Mouse (Mus musculus) CH12.LX (cell line): ENCODE results near the gene Acss1. TPM values are rescaled to one million over a fixed set of nuclear protein-coding genes. Genes with fewer than 3 reads are reported as not detected.
A peak's percentile ranks its signal among the peaks of the same experiment; 100 is the strongest.

Experiments used
- DNase-seq: peaks from one replicate; pipeline ENCODE4 v3.0.0-alpha.2; 2013; ENCODE audit errors: extremely low read depth
- H3K27ac ChIP-seq: 2 replicates; pipeline ENCODE4 v1.5.1; 2012; ENCODE audit warnings: low read depth, mild to moderate bottlenecking, control low read depth, moderate library complexity; ENCODE audit not compliant: insufficient read depth
- H3K27me3 ChIP-seq: replicated peaks from 2 replicates; pipeline ENCODE3; 2012; ENCODE audit warnings: inconsistent platforms
- H3K36me3 ChIP-seq, 2 experiments: replicated peaks in 1 of 2; 2 replicates each; pipeline versions ENCODE3 to v1.6.1; 2012; ENCODE audit warnings: inconsistent platforms in 1 of 2, low read length in 1 of 2, mild to moderate bottlenecking in 1 of 2, mixed read lengths in 1 of 2, moderate library complexity in 1 of 2; ENCODE audit not compliant: control insufficient read depth in 1 of 2, insufficient read depth in 1 of 2
- H3K4me1 ChIP-seq, 2 experiments: 2 replicates each; pipeline ENCODE4 v1.6.1; 2012; ENCODE audit warnings: inconsistent platforms in 1 of 2, moderate library complexity in 1 of 2; ENCODE audit not compliant: insufficient read depth in 2 of 2, control insufficient read depth in 1 of 2
- H3K4me2 ChIP-seq: 2 replicates; pipeline ENCODE4 v1.6.1; 2012; ENCODE audit warnings: low read depth, mild to moderate bottlenecking, control low read depth; ENCODE audit not compliant: poor library complexity, insufficient read depth, severe bottlenecking
- H3K4me3 ChIP-seq, 3 experiments: fragments of 150-350 bp in 1 of 3; sonication (generic) in 1 of 3; replicated peaks in 1 of 3; 2 replicates each; pipeline versions ENCODE3 to v1.5.1; 2011 to 2012; ENCODE audit warnings: low read depth in 2 of 3, low read length in 2 of 3, mild to moderate bottlenecking in 2 of 3, moderate library complexity in 2 of 3, control low read depth in 1 of 3, improper control_type of control experiment in 1 of 3, inconsistent platforms in 1 of 3, mixed read lengths in 1 of 3; ENCODE audit not compliant: poor library complexity in 1 of 3
- H3K79me2 ChIP-seq: replicated peaks from 2 replicates; pipeline ENCODE4 v1.6.1; 2012; ENCODE audit warnings: mild to moderate bottlenecking, moderate library complexity; ENCODE audit not compliant: control insufficient read depth, poor library complexity, insufficient read depth, severe bottlenecking; ENCODE audit errors: extremely low read depth
- H3K9ac ChIP-seq: 2 replicates; pipeline ENCODE4 v1.6.1; 2012; ENCODE audit warnings: low read depth, mild to moderate bottlenecking, control low read depth, moderate library complexity; ENCODE audit not compliant: insufficient read depth
- H3K9me3 ChIP-seq: replicated peaks from 2 replicates; pipeline ENCODE3; 2012; ENCODE audit warnings: low read length, inconsistent platforms, mixed read lengths
- BHLHE40 ChIP-seq: IDR thresholded peaks from 2 replicates; pipeline ENCODE4 v1.6.1; 2011; ENCODE audit warnings: mild to moderate bottlenecking, low read depth, low read length, improper control_type of control experiment
- CHD1 ChIP-seq: IDR thresholded peaks from 2 replicates; pipeline ENCODE4 v1.6.1; 2012; ENCODE audit warnings: low read depth, low read length, improper control_type of control experiment, inconsistent platforms
- CHD2 ChIP-seq: IDR thresholded peaks from 2 replicates; pipeline ENCODE4 v1.6.1; 2011; ENCODE audit warnings: low read length, improper control_type of control experiment
- CTCF ChIP-seq, 2 experiments: IDR thresholded peaks in 1 of 2; conservative IDR thresholded peaks in 1 of 2; 2 replicates each; pipeline ENCODE4 v1.5.1; 2011 to 2012; ENCODE audit warnings: low read depth in 2 of 2, low read length in 2 of 2, improper control_type of control experiment in 1 of 2, inconsistent platforms in 1 of 2, mild to moderate bottlenecking in 1 of 2, moderate library complexity in 1 of 2
- E2F4 ChIP-seq: IDR thresholded peaks from 2 replicates; pipeline ENCODE4 v1.6.1; 2011; ENCODE audit warnings: low read depth, low read length, improper control_type of control experiment; ENCODE audit not compliant: insufficient replicate concordance
- ELF1 ChIP-seq: IDR thresholded peaks from 2 replicates; pipeline ENCODE4 v1.6.1; 2014; ENCODE audit warnings: low read depth, mild to moderate bottlenecking, inconsistent platforms, low read length, improper control_type of control experiment
- EP300 ChIP-seq: IDR thresholded peaks from 2 replicates; pipeline ENCODE4 v1.6.1; 2011; ENCODE audit warnings: low read length, improper control_type of control experiment
- ETS1 ChIP-seq: conservative IDR thresholded peaks from 2 replicates; pipeline ENCODE4 v1.6.1; 2012; ENCODE audit warnings: low read depth, mild to moderate bottlenecking, inconsistent platforms, low read length, improper control_type of control experiment, moderate library complexity
- HCFC1 ChIP-seq: IDR thresholded peaks from 2 replicates; pipeline ENCODE4 v1.6.1; 2012; ENCODE audit warnings: low read depth, mild to moderate bottlenecking, inconsistent platforms, low read length, improper control_type of control experiment
- IRF4 ChIP-seq: IDR thresholded peaks from 2 replicates; pipeline ENCODE4 v1.6.1; 2014; ENCODE audit warnings: low read depth, mild to moderate bottlenecking, inconsistent platforms, low read length, improper control_type of control experiment
- JUN ChIP-seq: IDR thresholded peaks from 2 replicates; pipeline ENCODE4 v1.6.1; 2011; ENCODE audit warnings: low read depth, mild to moderate bottlenecking, low read length, improper control_type of control experiment, moderate library complexity; ENCODE audit not compliant: insufficient read depth
- JUND ChIP-seq: conservative IDR thresholded peaks from 2 replicates; pipeline ENCODE4 v1.6.1; 2011; ENCODE audit warnings: low read depth, low read length, improper control_type of control experiment
- KAT2A ChIP-seq: IDR thresholded peaks from 2 replicates; pipeline ENCODE4 v1.6.1; 2012; ENCODE audit warnings: low read length, improper control_type of control experiment, inconsistent platforms; ENCODE audit not compliant: insufficient replicate concordance
- MAFK ChIP-seq: IDR thresholded peaks from 2 replicates; pipeline ENCODE4 v1.6.1; 2011; ENCODE audit warnings: low read length, improper control_type of control experiment; ENCODE audit not compliant: insufficient replicate concordance
- MAX ChIP-seq: IDR thresholded peaks from 2 replicates; pipeline ENCODE4 v1.6.1; 2011; ENCODE audit warnings: low read length, improper control_type of control experiment
- MAZ ChIP-seq: IDR thresholded peaks from 2 replicates; pipeline ENCODE4 v1.6.1; 2012; ENCODE audit warnings: low read depth, mild to moderate bottlenecking, inconsistent platforms, low read length, improper control_type of control experiment, moderate library complexity
- MEF2A ChIP-seq: IDR thresholded peaks from 2 replicates; pipeline ENCODE4 v1.6.1; 2014; ENCODE audit warnings: low read depth, mild to moderate bottlenecking, inconsistent platforms, low read length, improper control_type of control experiment, borderline replicate concordance
- MXI1 ChIP-seq: IDR thresholded peaks from 2 replicates; pipeline ENCODE4 v1.6.1; 2011; ENCODE audit warnings: mild to moderate bottlenecking, low read depth, low read length, improper control_type of control experiment
- NELFE ChIP-seq: IDR thresholded peaks from 2 replicates; pipeline ENCODE4 v1.6.1; 2011; ENCODE audit warnings: low read depth, low read length, improper control_type of control experiment
- PAX5 ChIP-seq: IDR thresholded peaks from 2 replicates; pipeline ENCODE4 v1.6.1; 2012; ENCODE audit warnings: low read length, inconsistent platforms, mixed read lengths
- POLR2A ChIP-seq: IDR thresholded peaks from 2 replicates; pipeline ENCODE4 v1.6.1; 2011; ENCODE audit warnings: low read depth, mild to moderate bottlenecking, improper control_type of control experiment, low read length
- POLR2AphosphoS2 ChIP-seq: IDR thresholded peaks from 2 replicates; pipeline ENCODE4 v1.6.1; 2011; ENCODE audit warnings: low read depth, low read length, improper control_type of control experiment
- RAD21 ChIP-seq: IDR thresholded peaks from 2 replicates; pipeline ENCODE4 v1.6.1; 2011; ENCODE audit warnings: low read depth, mild to moderate bottlenecking, low read length, improper control_type of control experiment, moderate library complexity
- RCOR1 ChIP-seq: conservative IDR thresholded peaks from 2 replicates; pipeline ENCODE4 v1.6.1; 2012; ENCODE audit warnings: low read depth, mild to moderate bottlenecking, inconsistent platforms, low read length, improper control_type of control experiment
- SIN3A ChIP-seq: IDR thresholded peaks from 2 replicates; pipeline ENCODE4 v1.6.1; 2012; ENCODE audit warnings: low read length, improper control_type of control experiment, inconsistent platforms
- SMC3 ChIP-seq: IDR thresholded peaks from 2 replicates; pipeline ENCODE4 v1.6.1; 2011; ENCODE audit warnings: low read depth, low read length, improper control_type of control experiment
- TCF12 ChIP-seq: IDR thresholded peaks from 2 replicates; pipeline ENCODE4 v1.6.1; 2014; ENCODE audit warnings: low read depth, mild to moderate bottlenecking, inconsistent platforms, low read length, improper control_type of control experiment
- UBTF ChIP-seq: IDR thresholded peaks from 2 replicates; pipeline ENCODE4 v1.6.1; 2012; ENCODE audit warnings: low read depth, mild to moderate bottlenecking, inconsistent platforms, low read length, improper control_type of control experiment, moderate library complexity
- USF1 ChIP-seq: IDR thresholded peaks from 2 replicates; pipeline ENCODE4 v1.6.1; 2014; ENCODE audit warnings: low read depth, mild to moderate bottlenecking, inconsistent platforms, low read length, improper control_type of control experiment
- USF2 ChIP-seq: conservative IDR thresholded peaks from 2 replicates; pipeline ENCODE4 v1.6.1; 2011; ENCODE audit warnings: low read depth, low read length, improper control_type of control experiment
- ZC3H11A ChIP-seq: IDR thresholded peaks from 2 replicates; pipeline ENCODE4 v1.6.1; 2012; ENCODE audit warnings: low read depth, mild to moderate bottlenecking, inconsistent platforms, low read length, improper control_type of control experiment
- ZKSCAN1 ChIP-seq: IDR thresholded peaks from 2 replicates; pipeline ENCODE4 v1.6.1; 2012; ENCODE audit warnings: low read depth, inconsistent platforms, low read length, improper control_type of control experiment, borderline replicate concordance
- ZMIZ1 ChIP-seq: IDR thresholded peaks from 2 replicates; pipeline ENCODE4 v1.6.1; 2012; ENCODE audit warnings: low read depth, mild to moderate bottlenecking, inconsistent platforms, low read length, improper control_type of control experiment
- ZNF384 ChIP-seq: IDR thresholded peaks from 2 replicates; pipeline ENCODE4 v1.6.1; 2012; ENCODE audit warnings: low read depth, low read length, improper control_type of control experiment, inconsistent platforms
- dilution Hi-C: fragments of 300-500 bp; cut with MboI; formaldehyde crosslinking; loops from 2 replicates; pipeline ENCODE4 v1.14.3; 2020; ENCODE audit warnings: low sequenced_read_pairs; ENCODE audit not compliant: extremely low pct_unique_long_range_greater_than_20kb, extremely low pct_ligation_motif_present
- in situ Hi-C: fragments of 300-500 bp; cut with MboI; formaldehyde crosslinking; loops from 3 replicates; pipeline ENCODE4 v1.14.3; 2019; ENCODE audit warnings: low sequenced_read_pairs, low pct_ligation_motif_present, low pct_unique_long_range_greater_than_20kb, mixed read lengths
- polyA plus RNA-seq: library from polyadenylated mRNA; unstranded; fragments of >175 nt; gene quantifications from 2 replicates; pipeline ENCODE4 v1.2.1, GENCODE M21; 2012; ENCODE audit warnings: low read depth; ENCODE audit not compliant: insufficient read length
- total RNA-seq, 2 experiments: library from RNA; depleted of rRNA; stranded (reverse); fragments of 300-350 nt in 1 of 2; fragments of >200 nt in 1 of 2; gene quantifications; 2 replicates each; pipeline ENCODE4 v1.2.3; 2012 to 2014

Acss1 gene
- total and polyA plus RNA-seq, 3 experiments: 0.39 to 1.7 (median 0.76) TPM

- 0 out of 2 replicates have a peak overlapping the region, but pooled peaks have one; percentile 2 for H3K27ac ChIP-seq
These were observed 1.1 kb downstream of the Acss1 start for GRCm38 (mm10) chr2:150667065-150667819.

GRCm38 (mm10) chr2:150666723-150667064, 1.6 kb downstream of the Acss1 start:
- in situ Hi-C loops (no loop called here), dilution Hi-C loops (no loop called here)
- H3K4me2 ChIP-seq: peak overlapping the region; percentile 47
- no peaks in the 10 kb centered on the region for H3K36me3 ChIP-seq
- H3K9ac ChIP-seq: no peak overlapping the region
- DNase-seq: no peak
- no peaks in the 10 kb centered on the region for H3K27me3 ChIP-seq
- peaks cover 3% of the 10 kb centered on the region for H3K9me3 ChIP-seq
- peaks cover 7 to 74% of the 10 kb centered on the region in 2 experiments for H3K4me1 ChIP-seq
- H3K27ac ChIP-seq: 0 out of 2 replicates have a peak overlapping the region, but pooled peaks have one; percentile 2
- no peaks in the 10 kb centered on the region for H3K79me2 ChIP-seq
- peak overlapping the region; percentile 10 to 67 (median 28) for H3K4me3 ChIP-seq
- no peak for TF ChIP-seq ZC3H11A
- no peak; the same call in 1 of the 2 replicates for TF ChIP-seq BHLHE40
- no peak for TF ChIP-seq PAX5
- no peak for TF ChIP-seq USF1
- peak; percentile 67 for TF ChIP-seq CHD2
- TF ChIP-seq MEF2A: 0 out of 2 replicates have a peak, but pooled peaks have one; percentile 25
- TF ChIP-seq USF2: no peak
- TF ChIP-seq POLR2AphosphoS2: no peak
- TF ChIP-seq MAFK: 0 out of 2 replicates have a peak, but pooled peaks have one; percentile 16
- TF ChIP-seq CTCF (conservative IDR thresholded peaks at IDR 0.05 in 1 of 2, IDR thresholded peaks at IDR 0.05 in 1 of 2; ENCODE audit: low read depth in 2 of 2, low read length in 2 of 2): no peak
- TF ChIP-seq SMC3: no peak
- TF ChIP-seq JUND: no peak
- no peak for TF ChIP-seq ZMIZ1
- TF ChIP-seq HCFC1: no peak
- TF ChIP-seq UBTF: no peak
- no peak for TF ChIP-seq CHD1
- 0 out of 2 replicates have a peak, but pooled peaks have one; percentile 7 for TF ChIP-seq POLR2A
- no peak for TF ChIP-seq RAD21
- peak; percentile 56 for TF ChIP-seq IRF4
- TF ChIP-seq E2F4: no peak
- TF ChIP-seq KAT2A: no peak
- no peak for TF ChIP-seq ELF1
- TF ChIP-seq RCOR1: no peak; the same call in 1 of the 2 replicates
- no peak for TF ChIP-seq MAX
- no peak; the same call in 1 of the 2 replicates for TF ChIP-seq ETS1
- TF ChIP-seq EP300: peak; percentile 59
- no peak for TF ChIP-seq ZKSCAN1
- no peak for TF ChIP-seq ZNF384

More at GRCm38 (mm10) chr2:150667065-150667819, 1.1 kb downstream of the Acss1 start:
- Histone ChIP-seq H3K27me3 (no peaks in the 10 kb centered on the region), H3K9me3 (peaks cover 3% of the 10 kb centered on the region), H3K9ac (0 out of 2 replicates have a peak overlapping the region, but pooled peaks have one; percentile 30), H3K4me2 (peak overlapping the region; percentile 47), H3K4me1 (peaks cover 7 to 76% of the 10 kb centered on the region in 2 experiments), H3K4me3 (peak overlapping the region; percentile 28 to 67 (median 36)), H3K36me3 (no peaks in the 10 kb centered on the region), H3K79me2 (no peaks in the 10 kb centered on the region)
- dilution Hi-C loops (no loop called here), in situ Hi-C loops (no loop called here)
- TF ChIP-seq ETS1 (no peak), MXI1 (0 out of 2 replicates have a peak, but pooled peaks have one; percentile 43), IRF4 (no peak), NELFE (no peak), SIN3A (peak; percentile 70), USF2 (no peak), MAFK (no peak), BHLHE40 (no peak), MAZ (0 out of 2 replicates have a peak, but pooled peaks have one; percentile 39), JUN (no peak), TCF12 (no peak)
- DNase-seq: no peak
